Mouse (Mus musculus) embryonic facial prominence, embryonic 15.5 days (tissue): ENCODE data around the gene Sbno2. TPM values are rescaled to one million over a fixed set of nuclear protein-coding genes. Genes with fewer than 3 reads are reported as not detected.

Source experiments
- ATAC-seq: fragments of 200-750 bp; cut with Nextera tagmentation; 2 replicates; pipeline ENCODE4 v1.8.0; 2017; ENCODE audit warnings: low read depth, moderate TSS enrichment; ENCODE audit not compliant: insufficient number of reproducible peaks, low FRiP score, low TSS enrichment
- H3K27ac ChIP-seq: fragments of 300-500 bp; sonication (generic); replicated peaks from 2 replicates; pipeline ENCODE4 v1.5.1; 2015; ENCODE audit warnings: mild to moderate bottlenecking, inconsistent platforms
- H3K27me3 ChIP-seq: fragments of 300-500 bp; sonication (generic); 2 replicates; pipeline ENCODE4 v1.6.1; 2015; ENCODE audit warnings: inconsistent platforms
- H3K36me3 ChIP-seq: fragments of 300-500 bp; sonication (generic); 2 replicates; pipeline ENCODE4 v1.6.1; 2015; ENCODE audit warnings: mild to moderate bottlenecking, inconsistent platforms
- H3K4me1 ChIP-seq: fragments of 300-500 bp; sonication (generic); 2 replicates; pipeline ENCODE4 v1.6.1; 2015; ENCODE audit warnings: inconsistent platforms
- H3K4me2 ChIP-seq: fragments of 300-500 bp; sonication (generic); replicated peaks from 2 replicates; pipeline ENCODE4 v1.6.1; 2015; ENCODE audit warnings: mild to moderate bottlenecking, inconsistent platforms
- H3K4me3 ChIP-seq: fragments of 300-500 bp; sonication (generic); replicated peaks from 2 replicates; pipeline ENCODE4 v1.5.1; 2015; ENCODE audit warnings: mild to moderate bottlenecking, inconsistent platforms
- H3K9ac ChIP-seq: fragments of 300-500 bp; sonication (generic); 2 replicates; pipeline ENCODE4 v1.6.1; 2015; ENCODE audit warnings: inconsistent platforms
- H3K9me3 ChIP-seq: fragments of 300-500 bp; sonication (generic); replicated peaks from 2 replicates; pipeline ENCODE4 v1.6.1; 2016; ENCODE audit warnings: inconsistent platforms
- WGBS: fragments of 180-500 bp; shearing (Covaris S2); methylation state at CpG from one replicate; pipeline ENCODE4 v1.1.7; 2015; 5-methylcytosine and 5-hydroxymethylcytosine counted together
- polyA plus RNA-seq: library from polyadenylated mRNA; unstranded; fragments of >200 nt; fragmentation: Nextera tagmentation; extraction: Ambion mirVana; gene quantifications from 2 replicates; pipeline ENCODE4 v1.2.1, GENCODE M21; 2015

Gene Sbno2
- polyA plus RNA-seq, 1 experiment from 2014 or later, result 19.4 TPM

- Histone ChIP-seq H3K27ac (peak overlapping the region; percentile 87), H3K4me3 (peak overlapping the region; percentile 94), H3K36me3 (peaks cover 36% of the 10 kb centered on the region), H3K9me3 (no peaks in the 10 kb centered on the region), H3K9ac (peak overlapping the region; percentile 85), H3K27me3 (no peaks in the 10 kb centered on the region), H3K4me1 (peaks cover 49% of the 10 kb centered on the region), H3K4me2 (peak overlapping the region; percentile 91)
- 4% methylated on average over 30 of the region's 30 CpGs for WGBS
- ATAC-seq, result no peak
Measured at GRCm38 (mm10) chr10:80116927-80117691, 11.7 kb upstream of the Sbno2 start.

GRCm38 (mm10) chr10:80116563-80116926 is 11.2 kb upstream of the Sbno2 start:
- Histone ChIP-seq H3K9me3 (no peaks in the 10 kb centered on the region), H3K4me2 (peak overlapping the region; percentile 91), H3K27ac (peak overlapping the region; percentile 87), H3K4me3 (peak overlapping the region; percentile 94), H3K36me3 (peaks cover 30% of the 10 kb centered on the region), H3K9ac (peak overlapping the region; percentile 85), H3K27me3 (no peaks in the 10 kb centered on the region), H3K4me1 (peaks cover 49% of the 10 kb centered on the region)
- WGBS, result under 1% methylated on average over 27 of the region's 27 CpGs
- ATAC-seq, result no peak

- Histone ChIP-seq H3K4me2 (peak overlapping the region; percentile 91), H3K27ac (peak overlapping the region; percentile 87), H3K36me3 (peaks cover 24% of the 10 kb centered on the region), H3K9me3 (no peaks in the 10 kb centered on the region), H3K4me1 (peaks cover 49% of the 10 kb centered on the region), H3K4me3 (peak overlapping the region; percentile 94), H3K9ac (peak overlapping the region; percentile 85), H3K27me3 (no peaks in the 10 kb centered on the region)
- ATAC-seq, result no peak
- under 1% methylated on average over 63 of the region's 63 CpGs for WGBS
Measured at GRCm38 (mm10) chr10:80115944-80116335, 10.6 kb upstream of the Sbno2 start.

GRCm38 (mm10) chr10:80115290-80115943 is 10.0 kb upstream of the Sbno2 start, which contains the start of gene Stk11:
Stk11 (plus strand) TSS chr10:80115803.
- peaks cover 45% of the 10 kb centered on the region for H3K4me1 ChIP-seq
- ATAC-seq, result peak; percentile 97

GRCm38 (mm10) chr10:80114341-80115284 is 9.2 kb upstream of the Sbno2 start:
- H3K27ac ChIP-seq, result peak overlapping the region; percentile 85
- H3K27me3 ChIP-seq, result no peaks in the 10 kb centered on the region
- H3K4me1 ChIP-seq, result peaks cover 38% of the 10 kb centered on the region
- H3K9me3 ChIP-seq, result no peaks in the 10 kb centered on the region
- peak overlapping the region; percentile 94 for H3K4me3 ChIP-seq
- WGBS, result 2% methylated on average over 27 of the region's 27 CpGs
- H3K4me2 ChIP-seq, result peak overlapping the region; percentile 63
- peak overlapping the region; percentile 37 for H3K9ac ChIP-seq
- ATAC-seq, result peak; percentile 45; the same call in 1 of the 2 replicates
- peaks cover 13% of the 10 kb centered on the region; the same call in 1 of the 2 replicates for H3K36me3 ChIP-seq

More at GRCm38 (mm10) chr10:80115290-80115943, 10.0 kb upstream of the Sbno2 start, which contains the start of gene Stk11:
- no peaks in the 10 kb centered on the region for H3K9me3 ChIP-seq
- peak within 1 kb of the TSS; percentile 94 for H3K4me3 ChIP-seq
- H3K27ac ChIP-seq, result peak within 1 kb of the TSS; percentile 87
- H3K27me3 ChIP-seq, result no peaks in the 10 kb centered on the region
- peak within 1 kb of the TSS; percentile 91 for H3K4me2 ChIP-seq
- H3K36me3 ChIP-seq, result peaks cover 19% of the 10 kb centered on the region
- WGBS, result under 1% methylated on average over 70 of the region's 70 CpGs
- H3K9ac ChIP-seq, result peak within 1 kb of the TSS; percentile 85

- 65% methylated on average over 6 of the region's 6 CpGs for WGBS
- peaks cover 6% of the 10 kb centered on the region; the same call in 1 of the 2 replicates for H3K4me1 ChIP-seq
- no peak overlapping the region for H3K9ac ChIP-seq
- no peak overlapping the region for H3K27ac ChIP-seq
- no peaks in the 10 kb centered on the region for H3K9me3 ChIP-seq
- no peaks in the 10 kb centered on the region for H3K36me3 ChIP-seq
- no peak for ATAC-seq
- H3K4me3 ChIP-seq, result no peak overlapping the region
- H3K4me2 ChIP-seq, result no peak overlapping the region
- no peaks in the 10 kb centered on the region for H3K27me3 ChIP-seq
Measured at GRCm38 (mm10) chr10:80107678-80108077, 2.3 kb upstream of the Sbno2 start.

- Histone ChIP-seq H3K9ac (no peak overlapping the region), H3K4me3 (peak overlapping the region; percentile 17), H3K4me1 (peaks cover 17% of the 10 kb centered on the region), H3K4me2 (peak overlapping the region; percentile 21), H3K36me3 (no peaks in the 10 kb centered on the region), H3K27ac (peak overlapping the region; percentile 74), H3K9me3 (no peaks in the 10 kb centered on the region), H3K27me3 (no peaks in the 10 kb centered on the region)
- ATAC-seq, result no peak
- WGBS, result 59% methylated on average over 5 of the region's 5 CpGs
Measured at GRCm38 (mm10) chr10:80105926-80106325, 555 bp upstream of the Sbno2 start.

- Histone ChIP-seq H3K27ac (no peak overlapping the region), H3K4me3 (no peak overlapping the region), H3K9ac (no peak overlapping the region), H3K36me3 (0 out of 2 replicates have a peak, but pooled peaks cover 3% of the 10 kb centered on the region), H3K4me2 (no peak overlapping the region), H3K4me1 (peaks cover 33% of the 10 kb centered on the region), H3K9me3 (no peaks in the 10 kb centered on the region), H3K27me3 (no peaks in the 10 kb centered on the region)
- 76% methylated on average over 3 of the region's 3 CpGs for WGBS
- ATAC-seq, result no peak
Measured at GRCm38 (mm10) chr10:80104181-80104580, 1.2 kb downstream of the Sbno2 start.

GRCm38 (mm10) chr10:80103032-80103431 is 2.3 kb downstream of the Sbno2 start:
- 0 out of 2 replicates have a peak, but pooled peaks cover 3% of the 10 kb centered on the region for H3K36me3 ChIP-seq
- H3K27ac ChIP-seq, result 0 out of 2 replicates have a peak overlapping the region, but pooled peaks have one; percentile 79
- no peak for ATAC-seq
- H3K9me3 ChIP-seq, result no peaks in the 10 kb centered on the region
- peak overlapping the region; percentile 90; the same call in 1 of the 2 replicates for H3K4me3 ChIP-seq
- peaks cover 45% of the 10 kb centered on the region for H3K4me1 ChIP-seq
- H3K27me3 ChIP-seq, result no peaks in the 10 kb centered on the region
- H3K4me2 ChIP-seq, result peak overlapping the region; percentile 73
- 83% methylated on average over 2 of the region's 2 CpGs for WGBS
- H3K9ac ChIP-seq, result no peak overlapping the region

- Histone ChIP-seq H3K27ac (peak overlapping the region; percentile 79; the same call in 1 of the 2 replicates), H3K9ac (peak overlapping the region; percentile 94), H3K36me3 (0 out of 2 replicates have a peak, but pooled peaks cover 3% of the 10 kb centered on the region), H3K9me3 (no peaks in the 10 kb centered on the region), H3K4me3 (peak overlapping the region; percentile 90), H3K4me2 (peak overlapping the region; percentile 73), H3K27me3 (no peaks in the 10 kb centered on the region), H3K4me1 (peaks cover 51% of the 10 kb centered on the region)
- peak; percentile 85 for ATAC-seq
- WGBS, result under 1% methylated on average over 55 of the region's 59 CpGs
Measured at GRCm38 (mm10) chr10:80102216-80102915, 3.0 kb downstream of the Sbno2 start.
